Mouse (Mus musculus) kidney, embryonic 15.5 days (tissue): ENCODE measurements around the gene Plcb4. TPM values are rescaled to one million over a fixed set of nuclear protein-coding genes. Genes with fewer than 3 reads are reported as not detected.
A peak's percentile ranks its signal among the peaks of the same experiment; 100 is the strongest.

Experiments
- ATAC-seq: fragments of 200-750 bp; cut with Nextera tagmentation; replicated peaks from 2 replicates; pipeline ENCODE4 v1.8.0; 2017; ENCODE audit warnings: moderate TSS enrichment; ENCODE audit not compliant: low FRiP score
- H3K27ac ChIP-seq: fragments of 300-500 bp; sonication (generic); 2 replicates; pipeline ENCODE4 v1.5.1; 2015; ENCODE audit warnings: mild to moderate bottlenecking, inconsistent platforms
- H3K27me3 ChIP-seq: fragments of 300-500 bp; sonication (generic); 2 replicates; pipeline ENCODE4 v1.6.1; 2015; ENCODE audit warnings: inconsistent platforms
- H3K36me3 ChIP-seq: fragments of 300-500 bp; sonication (generic); 2 replicates; pipeline ENCODE4 v1.6.1; 2015; ENCODE audit warnings: inconsistent platforms
- H3K4me1 ChIP-seq: fragments of 300-500 bp; sonication (generic); 2 replicates; pipeline ENCODE4 v1.6.1; 2015; ENCODE audit warnings: inconsistent platforms
- H3K4me2 ChIP-seq: fragments of 300-500 bp; sonication (generic); 2 replicates; pipeline ENCODE4 v1.6.1; 2015; ENCODE audit warnings: moderate library complexity, mild to moderate bottlenecking, inconsistent platforms
- H3K4me3 ChIP-seq: fragments of 300-500 bp; sonication (generic); replicated peaks from 2 replicates; pipeline ENCODE4 v1.5.1; 2015; ENCODE audit warnings: mild to moderate bottlenecking, inconsistent platforms
- H3K9ac ChIP-seq: fragments of 300-500 bp; sonication (generic); 2 replicates; pipeline ENCODE4 v1.6.1; 2015; ENCODE audit warnings: mild to moderate bottlenecking, inconsistent platforms
- H3K9me3 ChIP-seq: fragments of 300-500 bp; sonication (generic); replicated peaks from 2 replicates; pipeline ENCODE4 v1.6.1; 2016; ENCODE audit warnings: inconsistent platforms
- WGBS: fragments of 180-500 bp; shearing (Covaris S2); methylation state at CpG from one replicate; pipeline ENCODE4 v1.1.7; 2015; ENCODE audit warnings: mixed read lengths; 5-methylcytosine and 5-hydroxymethylcytosine counted together
- polyA plus RNA-seq: library from polyadenylated mRNA; unstranded; fragments of >200 nt; fragmentation: Nextera tagmentation; extraction: Ambion mirVana; gene quantifications from 2 replicates; pipeline ENCODE4 v1.2.1, GENCODE M21; 2015

The Plcb4 gene
- polyA plus RNA-seq, 1 experiment from 2014 or later = 20.9 TPM

DNA sequence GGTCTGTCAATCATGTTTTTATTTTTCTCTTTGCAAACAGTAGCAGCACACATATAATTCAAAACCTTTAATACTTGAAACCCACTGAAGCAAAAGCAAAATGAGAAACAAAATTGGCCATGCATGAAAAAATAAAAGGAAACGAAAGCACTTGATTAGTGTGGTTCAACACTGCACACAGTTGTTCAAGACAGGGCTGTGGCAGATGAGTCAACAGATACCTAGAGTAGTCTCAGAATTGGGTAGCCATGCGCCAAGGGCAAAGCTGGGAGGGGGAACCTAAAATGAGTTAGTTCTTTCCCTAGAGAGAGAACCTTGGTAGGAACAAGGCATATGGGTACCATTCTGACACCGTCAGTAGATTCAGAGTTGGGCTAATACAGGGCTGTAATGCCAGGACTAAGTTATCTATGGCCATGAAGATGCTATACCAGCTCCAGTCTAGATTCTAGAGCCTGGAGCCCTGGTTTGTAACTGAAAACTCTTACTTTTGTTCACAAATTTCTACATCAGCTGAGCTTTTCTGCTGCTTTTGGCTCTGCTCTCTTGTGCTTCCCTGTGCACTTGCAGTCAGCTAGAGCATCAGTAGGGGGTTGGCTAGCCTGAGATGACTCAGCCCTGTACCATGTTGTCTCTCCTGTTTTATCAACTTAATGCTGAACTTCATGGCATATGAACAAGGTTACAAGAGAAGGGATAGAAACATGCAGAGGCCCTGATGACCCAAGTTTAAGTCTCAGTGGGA is 168.0 kb downstream of the Plcb4 start:
- no peaks in the 10 kb centered on the region for H3K9me3 ChIP-seq
- H3K27me3 ChIP-seq = no peaks in the 10 kb centered on the region
- no peak overlapping the region for H3K4me2 ChIP-seq
- H3K4me1 ChIP-seq = no peaks in the 10 kb centered on the region
- H3K4me3 ChIP-seq = no peak overlapping the region
- no peak overlapping the region for H3K9ac ChIP-seq
- no peak overlapping the region for H3K27ac ChIP-seq
- no peaks in the 10 kb centered on the region for H3K36me3 ChIP-seq
- no peak for ATAC-seq
- 90% methylated on average over 3 of the region's 3 CpGs for WGBS

DNA sequence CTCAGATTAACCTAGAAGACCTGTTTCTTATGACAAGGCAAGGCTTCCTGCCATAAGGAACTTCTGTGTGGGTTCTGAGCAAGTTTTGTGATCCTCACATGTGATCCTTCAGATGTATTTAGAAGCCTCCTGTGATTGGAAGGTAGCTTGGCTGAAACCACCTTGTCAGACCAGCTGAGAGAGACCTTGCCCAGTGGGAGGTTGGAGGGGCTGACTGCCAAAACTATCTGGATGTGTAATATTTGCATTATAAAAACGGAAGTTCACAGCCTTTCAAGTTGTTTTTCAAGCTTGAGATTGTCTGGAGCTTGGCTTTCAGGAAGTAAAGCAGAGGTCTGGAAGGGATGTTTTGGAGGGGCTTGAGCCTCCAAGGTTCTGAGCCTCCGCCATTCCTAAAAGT is 169.6 kb downstream of the Plcb4 start:
- Histone ChIP-seq H3K27me3 (no peaks in the 10 kb centered on the region), H3K36me3 (no peaks in the 10 kb centered on the region), H3K9me3 (no peaks in the 10 kb centered on the region), H3K4me1 (no peaks in the 10 kb centered on the region), H3K4me2 (no peak overlapping the region), H3K9ac (no peak overlapping the region), H3K27ac (no peak overlapping the region), H3K4me3 (no peak overlapping the region)
- WGBS = 65% methylated on average over 2 of the region's 2 CpGs
- ATAC-seq = no peak

DNA sequence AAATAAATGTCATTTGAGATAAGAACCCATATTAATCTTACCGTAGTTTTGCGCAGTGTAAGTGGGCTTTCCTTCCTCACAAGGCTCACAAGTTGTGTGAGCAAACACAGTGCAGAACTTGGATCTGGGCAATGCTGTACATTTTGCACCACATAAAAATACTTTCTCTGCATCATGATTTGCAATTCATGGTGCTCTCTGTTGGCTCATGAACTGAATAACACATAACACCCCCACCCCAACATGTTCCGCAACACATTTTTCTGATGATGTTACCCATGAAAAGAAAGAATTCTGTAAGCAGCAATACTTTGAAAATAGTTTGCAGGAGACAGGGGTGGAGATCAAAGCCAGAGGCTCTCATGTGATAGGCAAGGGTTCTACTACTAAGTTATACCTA is 174.9 kb downstream of the Plcb4 start:
- Histone ChIP-seq H3K4me1 (no peaks in the 10 kb centered on the region), H3K4me3 (no peak overlapping the region), H3K36me3 (no peaks in the 10 kb centered on the region), H3K9me3 (no peaks in the 10 kb centered on the region), H3K4me2 (no peak overlapping the region), H3K9ac (no peak overlapping the region), H3K27ac (no peak overlapping the region), H3K27me3 (no peaks in the 10 kb centered on the region)
- ATAC-seq = no peak
- 96% methylated on average over 3 of the region's 3 CpGs for WGBS

DNA sequence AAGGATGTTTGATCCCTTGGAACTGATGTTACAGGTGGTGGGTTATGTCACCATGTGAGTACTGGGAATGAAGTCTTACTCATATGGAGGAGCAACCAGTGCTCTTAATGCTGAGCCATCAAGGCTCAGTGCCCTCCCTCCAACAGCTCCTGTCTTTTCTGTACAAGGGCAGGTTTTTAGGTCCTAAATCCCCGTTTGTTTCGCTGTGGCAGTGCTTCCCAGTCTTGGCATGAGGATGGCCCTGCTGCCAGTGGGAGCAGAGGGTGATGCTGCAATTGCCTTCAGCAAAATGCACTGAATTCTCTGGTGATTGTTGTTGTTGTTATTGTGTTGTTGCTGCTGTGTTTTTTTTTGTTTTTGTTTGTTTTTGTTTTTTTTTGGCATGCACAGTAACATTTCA is 175.6 kb downstream of the Plcb4 start:
- Histone ChIP-seq H3K9me3 (no peaks in the 10 kb centered on the region), H3K27ac (no peak overlapping the region), H3K4me2 (no peak overlapping the region), H3K9ac (no peak overlapping the region), H3K4me3 (no peak overlapping the region), H3K27me3 (no peaks in the 10 kb centered on the region), H3K36me3 (no peaks in the 10 kb centered on the region), H3K4me1 (no peaks in the 10 kb centered on the region)
- no peak for ATAC-seq
- 88% methylated on average over 2 of the region's 2 CpGs for WGBS

DNA sequence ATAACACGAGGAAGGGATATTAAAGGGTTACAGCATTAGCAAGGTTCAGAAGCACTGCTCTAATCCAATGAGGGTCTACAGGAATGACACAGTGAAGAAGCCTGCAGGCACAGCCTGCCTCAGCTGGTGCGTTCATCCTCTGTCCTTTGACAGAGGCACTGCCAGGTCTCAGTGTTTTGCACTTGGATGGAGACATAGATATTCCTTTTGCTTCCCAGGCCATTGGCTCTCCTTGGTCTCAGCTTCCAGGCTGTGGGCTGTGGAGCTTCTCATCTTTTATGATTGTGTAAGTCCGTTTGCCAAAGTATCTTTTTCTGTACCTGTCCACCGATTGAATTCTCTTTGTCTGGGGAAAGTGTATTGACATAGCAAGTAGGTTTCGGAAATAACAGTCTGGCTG is 177.1 kb downstream of the Plcb4 start:
- no peak overlapping the region for H3K4me2 ChIP-seq
- no peak for ATAC-seq
- H3K27me3 ChIP-seq = no peaks in the 10 kb centered on the region
- H3K36me3 ChIP-seq = no peaks in the 10 kb centered on the region
- no peaks in the 10 kb centered on the region for H3K9me3 ChIP-seq
- H3K27ac ChIP-seq = no peak overlapping the region
- no peak overlapping the region for H3K9ac ChIP-seq
- no peak overlapping the region for H3K4me3 ChIP-seq
- no peaks in the 10 kb centered on the region for H3K4me1 ChIP-seq
- 82% methylated on average over 5 of the region's 5 CpGs for WGBS

DNA sequence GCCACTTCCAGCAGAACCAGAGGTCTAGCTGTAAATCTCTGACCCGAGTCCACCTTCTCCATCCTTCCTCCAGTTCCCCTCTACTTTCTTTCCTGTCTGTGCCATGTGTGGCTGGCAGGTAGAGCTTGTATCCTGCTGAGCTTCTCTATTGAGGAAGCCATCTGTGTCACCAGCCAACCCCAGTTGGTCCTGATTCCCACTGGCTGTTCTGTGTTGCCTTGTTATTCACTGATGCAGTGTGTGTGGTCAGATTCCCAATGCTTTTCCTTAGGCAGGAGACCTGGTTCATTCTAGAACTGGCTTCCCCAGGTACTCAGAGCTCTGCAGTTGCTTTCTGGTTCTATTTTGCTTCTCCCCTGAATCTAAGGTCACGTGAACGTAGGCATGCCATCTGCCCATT is 177.6 kb downstream of the Plcb4 start:
- Histone ChIP-seq H3K36me3 (no peaks in the 10 kb centered on the region), H3K9me3 (no peaks in the 10 kb centered on the region), H3K4me1 (no peaks in the 10 kb centered on the region), H3K27me3 (no peaks in the 10 kb centered on the region), H3K4me3 (no peak overlapping the region), H3K27ac (no peak overlapping the region), H3K4me2 (no peak overlapping the region), H3K9ac (no peak overlapping the region)
- no peak for ATAC-seq
- WGBS = 79% methylated on average over 3 of the region's 3 CpGs

DNA sequence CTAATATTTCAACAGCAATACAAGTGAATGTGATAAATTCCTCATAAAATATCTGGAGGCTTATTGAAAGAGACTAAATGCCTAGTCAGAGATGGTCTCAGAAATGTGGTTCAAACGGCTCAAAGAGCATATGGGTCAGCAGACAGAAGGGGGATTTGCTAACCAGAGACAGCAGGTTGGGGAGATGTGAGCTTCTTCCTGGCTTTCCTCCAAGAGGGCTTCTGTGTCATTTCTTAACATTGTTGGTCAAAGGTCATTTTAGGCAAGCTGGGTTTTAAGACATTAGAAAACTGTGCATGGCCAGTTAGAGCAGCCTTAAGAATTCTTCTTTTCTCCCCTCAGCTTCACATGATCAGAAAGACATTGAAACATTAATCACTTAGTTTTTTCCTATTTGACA is 178.9 kb downstream of the Plcb4 start:
- H3K4me3 ChIP-seq = no peak overlapping the region
- ATAC-seq = no peak
- H3K36me3 ChIP-seq = no peaks in the 10 kb centered on the region
- H3K4me2 ChIP-seq = no peak overlapping the region
- no peak overlapping the region for H3K9ac ChIP-seq
- H3K4me1 ChIP-seq = no peaks in the 10 kb centered on the region
- H3K27ac ChIP-seq = no peak overlapping the region
- 94% methylated on average over 1 of the region's 1 CpGs for WGBS
- no peaks in the 10 kb centered on the region for H3K9me3 ChIP-seq
- H3K27me3 ChIP-seq = no peaks in the 10 kb centered on the region

DNA sequence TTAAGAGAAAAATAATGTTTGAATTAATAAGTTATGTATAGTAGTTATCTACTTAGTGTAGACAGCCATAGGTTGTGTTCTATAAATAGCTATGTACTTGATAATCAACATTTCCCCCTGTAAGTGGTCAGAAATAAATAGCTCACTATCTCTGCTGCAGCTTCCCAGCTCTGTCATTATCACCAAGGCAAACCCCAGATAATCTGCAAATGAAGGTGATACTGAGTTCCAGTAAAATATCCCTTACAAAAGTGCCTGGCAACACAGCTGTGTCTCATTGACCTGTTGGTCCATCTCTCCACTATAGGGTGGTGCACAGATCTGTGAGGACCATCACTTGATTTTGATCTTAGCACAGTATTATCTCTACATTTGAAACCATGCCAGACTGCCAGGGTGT is 179.3 kb downstream of the Plcb4 start:
- H3K4me1 ChIP-seq = no peaks in the 10 kb centered on the region
- ATAC-seq = no peak

DNA sequence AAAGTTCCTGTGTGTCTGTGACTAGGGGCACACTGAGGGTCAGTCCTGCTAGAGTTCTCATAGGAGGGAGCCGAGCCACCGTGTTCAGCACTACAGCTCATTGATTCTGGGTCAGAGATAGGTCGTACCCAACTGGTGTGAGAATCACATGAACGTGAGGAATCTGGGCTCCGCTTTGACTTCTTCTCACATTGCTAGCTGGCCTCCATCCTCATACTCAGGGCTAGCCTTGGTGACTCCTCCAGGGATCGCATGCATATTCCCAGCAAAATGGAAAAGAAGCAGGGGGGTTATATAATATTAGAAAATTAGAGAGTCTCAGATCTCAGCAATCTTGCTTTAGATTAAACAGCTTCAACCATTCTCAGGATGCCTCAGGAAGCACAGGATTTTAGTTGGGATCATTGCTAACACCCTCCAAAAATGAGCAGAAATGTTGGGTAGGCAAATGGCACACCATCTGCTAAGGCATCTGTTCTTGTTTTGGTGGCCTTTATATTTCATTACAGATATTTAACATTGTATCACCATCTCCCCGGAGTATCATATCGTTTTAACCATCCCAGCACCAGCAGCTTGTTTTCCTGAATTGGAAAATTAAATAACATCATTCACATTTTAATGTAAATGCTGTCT is 180.0 kb downstream of the Plcb4 start:
- Histone ChIP-seq H3K4me1 (no peaks in the 10 kb centered on the region), H3K27ac (no peak overlapping the region), H3K4me2 (no peak overlapping the region), H3K27me3 (no peaks in the 10 kb centered on the region), H3K9ac (no peak overlapping the region), H3K36me3 (no peaks in the 10 kb centered on the region), H3K9me3 (no peaks in the 10 kb centered on the region), H3K4me3 (no peak overlapping the region)
- no peak for ATAC-seq
- WGBS = 67% methylated on average over 8 of the region's 8 CpGs

More for the DNA sequence above, 179.3 kb downstream of the Plcb4 start:
- Histone ChIP-seq H3K9me3 (no peaks in the 10 kb centered on the region), H3K27me3 (no peaks in the 10 kb centered on the region), H3K9ac (no peak overlapping the region), H3K4me3 (no peak overlapping the region), H3K36me3 (no peaks in the 10 kb centered on the region), H3K4me2 (no peak overlapping the region), H3K27ac (no peak overlapping the region)

DNA sequence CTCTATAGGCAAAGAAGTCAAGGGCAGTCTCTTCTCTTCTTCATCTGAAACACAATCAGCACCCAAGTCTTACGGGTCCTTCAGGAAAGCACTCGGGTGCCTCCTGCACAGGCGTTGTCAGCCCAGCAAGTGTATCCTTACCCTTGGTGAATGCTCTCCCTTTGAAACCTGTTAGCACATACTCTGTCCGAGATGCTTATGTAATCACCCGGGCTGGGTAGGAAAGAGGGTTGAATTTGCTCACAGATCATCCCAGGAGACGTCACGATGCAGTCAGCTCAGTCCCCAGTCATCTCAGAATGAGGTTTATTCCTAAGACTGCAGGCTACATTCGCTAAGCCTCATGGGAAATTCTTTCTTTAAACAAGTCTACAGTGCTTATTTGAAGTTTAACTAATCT is 184.9 kb downstream of the Plcb4 start:
- Histone ChIP-seq H3K27ac (no peak overlapping the region), H3K4me3 (no peak overlapping the region), H3K36me3 (no peaks in the 10 kb centered on the region), H3K9ac (no peak overlapping the region), H3K4me1 (no peaks in the 10 kb centered on the region; the same call in 1 of the 2 replicates), H3K9me3 (no peaks in the 10 kb centered on the region), H3K27me3 (no peaks in the 10 kb centered on the region), H3K4me2 (no peak overlapping the region)
- ATAC-seq = 0 out of 2 replicates have a peak, but pooled peaks have one; percentile 12
- 84% methylated on average over 8 of the region's 8 CpGs for WGBS

DNA sequence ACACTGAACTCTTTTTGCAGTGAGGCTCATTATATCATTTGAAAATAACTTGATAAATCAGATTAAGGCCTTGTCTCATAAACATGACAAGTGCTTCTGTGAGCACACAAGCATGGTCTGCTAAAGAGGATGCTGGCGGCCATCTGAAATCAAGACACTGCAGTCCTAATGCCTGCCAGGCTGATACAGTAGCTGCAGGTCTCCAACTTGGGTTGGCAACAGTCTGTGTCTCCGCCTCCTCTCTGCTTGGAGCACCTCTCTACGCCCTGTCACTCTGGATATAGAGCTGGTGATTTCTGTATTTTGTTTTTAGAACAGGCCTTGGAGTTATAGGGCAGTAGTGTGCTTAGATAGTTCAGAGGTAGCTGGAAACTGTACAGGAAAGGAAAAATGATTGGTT is 188.1 kb downstream of the Plcb4 start:
- H3K36me3 ChIP-seq = no peaks in the 10 kb centered on the region
- H3K27ac ChIP-seq = no peak overlapping the region
- no peaks in the 10 kb centered on the region; the same call in 1 of the 2 replicates for H3K4me1 ChIP-seq
- ATAC-seq = no peak
- WGBS = 87% methylated on average over 3 of the region's 3 CpGs
- H3K9me3 ChIP-seq = no peaks in the 10 kb centered on the region
- H3K9ac ChIP-seq = no peak overlapping the region
- H3K4me2 ChIP-seq = no peak overlapping the region
- H3K4me3 ChIP-seq = no peak overlapping the region
- H3K27me3 ChIP-seq = no peaks in the 10 kb centered on the region

DNA sequence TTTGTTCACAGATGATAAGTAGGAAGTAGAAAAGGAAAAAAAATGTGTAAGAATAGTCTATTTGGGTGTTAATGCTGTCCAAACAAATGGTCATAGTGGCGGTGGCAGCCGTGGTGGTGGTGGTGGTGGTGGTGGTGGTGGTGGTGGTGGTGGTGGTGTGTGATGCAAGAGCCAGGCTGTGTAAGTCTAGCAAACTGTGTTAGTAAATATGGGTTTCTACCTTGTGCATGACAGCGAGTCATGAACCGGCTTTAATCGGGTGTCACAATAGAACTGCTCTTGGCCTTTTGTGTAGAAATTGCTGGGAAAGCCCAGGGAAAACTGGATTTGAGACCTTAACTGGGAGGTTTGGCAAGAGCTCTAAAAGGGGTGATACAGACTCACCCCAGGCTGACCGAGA is 188.9 kb downstream of the Plcb4 start:
- 92% methylated on average over 6 of the region's 6 CpGs for WGBS
- no peaks in the 10 kb centered on the region for H3K36me3 ChIP-seq
- H3K9me3 ChIP-seq = no peaks in the 10 kb centered on the region
- no peak overlapping the region for H3K4me3 ChIP-seq
- H3K4me2 ChIP-seq = no peak overlapping the region
- ATAC-seq = no peak
- H3K27me3 ChIP-seq = no peaks in the 10 kb centered on the region
- no peak overlapping the region for H3K27ac ChIP-seq
- H3K9ac ChIP-seq = no peak overlapping the region
- H3K4me1 ChIP-seq = no peaks in the 10 kb centered on the region; the same call in 1 of the 2 replicates

DNA sequence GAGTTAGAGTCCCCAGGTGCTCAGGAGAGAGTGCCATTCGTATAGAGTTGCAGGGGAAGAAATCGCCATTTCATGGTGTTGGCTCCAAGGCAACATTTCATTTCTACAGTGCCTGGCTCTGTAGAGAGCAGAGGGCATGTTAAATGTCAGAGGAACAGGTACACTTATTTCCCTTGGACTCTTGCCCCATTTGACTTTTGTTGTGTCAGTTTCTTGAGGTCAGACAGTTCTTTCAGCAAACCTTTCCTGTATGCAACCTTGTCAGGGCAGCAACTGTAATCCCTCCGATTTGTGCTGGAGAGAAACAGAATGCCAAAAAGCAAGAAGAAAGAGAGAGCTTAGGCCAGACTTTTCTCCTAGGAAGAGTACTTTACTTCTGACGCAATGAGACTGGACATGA is 189.4 kb downstream of the Plcb4 start:
- H3K4me2 ChIP-seq = no peak overlapping the region
- H3K4me1 ChIP-seq = no peaks in the 10 kb centered on the region; the same call in 1 of the 2 replicates
- no peak for ATAC-seq
- WGBS = 85% methylated on average over 4 of the region's 4 CpGs
- H3K27me3 ChIP-seq = no peaks in the 10 kb centered on the region
- H3K36me3 ChIP-seq = no peaks in the 10 kb centered on the region
- H3K9me3 ChIP-seq = no peaks in the 10 kb centered on the region
- H3K9ac ChIP-seq = no peak overlapping the region
- no peak overlapping the region for H3K4me3 ChIP-seq
- no peak overlapping the region for H3K27ac ChIP-seq
